Mouse (Mus musculus): ENCODE data around the gene Itgb1. TPM values are rescaled to one million over a fixed set of nuclear protein-coding genes. Genes with fewer than 3 reads are reported as not detected.

The Itgb1 gene
- total and polyA plus RNA-seq, 3 experiments, result 53.8 to 315 (median 215) TPM

GRCm38 (mm10) chr8:128696701-128697397, 11.4 kb downstream of the Itgb1 start:
- Histone ChIP-seq H3K27me3 (ENCODE audit: insufficient read depth, low read length) (no peaks in the 10 kb centered on the region), H3K4me3 (ENCODE audit: low read depth, low read length) (no peak overlapping the region; the same call in 1 of the 2 replicates), H3K4me1 (ENCODE audit: insufficient read depth, low read depth, low read length) (peaks cover 67% of the 10 kb centered on the region), H3K9me3 (replicated peaks) (no peaks in the 10 kb centered on the region), H3K36me3 (replicated peaks) (peaks cover 18% of the 10 kb centered on the region)
- DNase-seq (ENCODE audit: low spot score), result no peak
- peak; percentile 79 for ATAC-seq (ENCODE audit: extremely low read depth, insufficient number of reproducible peaks, low FRiP score, poor library complexity, severe bottlenecking)
- TF ChIP-seq GATA2 (IDR thresholded peaks at IDR 0.05; ENCODE audit: borderline replicate concordance, low read depth, low read length) (no peak), CTCF (IDR thresholded peaks at IDR 0.05; ENCODE audit: low read depth, low read length) (no peak), TAL1 (conservative IDR thresholded peaks at IDR 0.05; ENCODE audit: low read depth, low read length) (peak; percentile 40)

GRCm38 (mm10) chr8:128697945-128698344, 12.5 kb downstream of the Itgb1 start:
- Histone ChIP-seq H3K4me1 (ENCODE audit: insufficient read depth, low read depth, low read length) (peaks cover 64% of the 10 kb centered on the region), H3K27me3 (ENCODE audit: insufficient read depth, low read length) (no peaks in the 10 kb centered on the region), H3K36me3 (replicated peaks) (peaks cover 17% of the 10 kb centered on the region), H3K4me3 (ENCODE audit: low read depth, low read length) (no peak overlapping the region; the same call in 1 of the 2 replicates), H3K9me3 (replicated peaks) (no peaks in the 10 kb centered on the region)
- no peak for TF ChIP-seq TAL1 (conservative IDR thresholded peaks at IDR 0.05; ENCODE audit: low read depth, low read length)
- TF ChIP-seq GATA1 (IDR thresholded peaks at IDR 0.05; ENCODE audit: borderline replicate concordance, low read length), result no peak
- TF ChIP-seq GATA2 (IDR thresholded peaks at IDR 0.05; ENCODE audit: borderline replicate concordance, low read depth, low read length), result no peak
- TF ChIP-seq POLR2AphosphoS5 (IDR thresholded peaks at IDR 0.05; ENCODE audit: insufficient replicate concordance, low read depth, low read length), result no peak
- ATAC-seq (ENCODE audit: extremely low read depth, insufficient number of reproducible peaks, low FRiP score, poor library complexity, severe bottlenecking) (no peak), DNase-seq (ENCODE audit: low spot score) (no peak)

- TF ChIP-seq POLR2AphosphoS5 (IDR thresholded peaks at IDR 0.05; ENCODE audit: insufficient replicate concordance, low read depth, low read length), result no peak
- TF ChIP-seq TAL1 (conservative IDR thresholded peaks at IDR 0.05; ENCODE audit: low read depth, low read length), result no peak
- no peak for TF ChIP-seq GATA1 (IDR thresholded peaks at IDR 0.05; ENCODE audit: borderline replicate concordance, low read length)
- no peak for TF ChIP-seq CTCF (IDR thresholded peaks at IDR 0.05; ENCODE audit: low read depth, low read length)
- TF ChIP-seq GATA2 (IDR thresholded peaks at IDR 0.05; ENCODE audit: borderline replicate concordance, low read depth, low read length), result no peak
- H3K4me1 ChIP-seq (ENCODE audit: insufficient read depth, low read depth, low read length), result peaks cover 42% of the 10 kb centered on the region
- H3K4me3 ChIP-seq (ENCODE audit: low read depth, low read length), result no peak overlapping the region
- H3K27me3 ChIP-seq (ENCODE audit: insufficient read depth, low read length), result no peaks in the 10 kb centered on the region
- ATAC-seq (ENCODE audit: extremely low read depth, insufficient number of reproducible peaks, low FRiP score, poor library complexity, severe bottlenecking), result no peak
- no peaks in the 10 kb centered on the region for H3K9me3 ChIP-seq (replicated peaks)
- no peak for DNase-seq (ENCODE audit: low spot score)
- peaks cover 50% of the 10 kb centered on the region for H3K36me3 ChIP-seq (replicated peaks)
Observed at GRCm38 (mm10) chr8:128704376-128704775, 18.9 kb downstream of the Itgb1 start.

DNA sequence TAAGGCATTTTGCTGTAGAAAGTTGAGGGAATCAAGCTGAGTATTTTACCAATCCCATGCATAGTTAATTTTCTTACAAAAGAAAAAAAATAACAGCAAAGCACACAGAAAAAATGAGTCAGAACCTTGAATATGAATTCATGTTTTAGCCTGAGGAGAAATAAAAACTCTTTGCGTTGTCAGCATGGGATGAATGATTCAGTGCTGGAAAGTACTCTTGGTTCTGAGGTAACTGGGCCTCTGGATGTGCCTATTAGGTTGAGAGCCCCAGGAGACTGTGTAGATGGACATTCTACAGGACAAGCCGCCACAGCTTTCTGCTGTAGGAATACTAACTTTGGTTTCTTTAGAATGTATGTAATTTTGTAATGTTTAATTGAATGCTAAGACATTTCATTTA, 19.4 kb downstream of the Itgb1 start:
- peaks cover 51% of the 10 kb centered on the region for H3K36me3 ChIP-seq (replicated peaks)
- DNase-seq (ENCODE audit: low spot score) (no peak), ATAC-seq (ENCODE audit: extremely low read depth, insufficient number of reproducible peaks, low FRiP score, poor library complexity, severe bottlenecking) (no peak)
- H3K9me3 ChIP-seq (replicated peaks), result no peaks in the 10 kb centered on the region
- TF ChIP-seq TAL1 (conservative IDR thresholded peaks at IDR 0.05; ENCODE audit: low read depth, low read length), result no peak
- no peak for TF ChIP-seq POLR2AphosphoS5 (IDR thresholded peaks at IDR 0.05; ENCODE audit: insufficient replicate concordance, low read depth, low read length)
- TF ChIP-seq GATA1 (IDR thresholded peaks at IDR 0.05; ENCODE audit: borderline replicate concordance, low read length), result no peak
- TF ChIP-seq CTCF (IDR thresholded peaks at IDR 0.05; ENCODE audit: low read depth, low read length), result no peak
- no peak for TF ChIP-seq GATA2 (IDR thresholded peaks at IDR 0.05; ENCODE audit: borderline replicate concordance, low read depth, low read length)
- peaks cover 38% of the 10 kb centered on the region for H3K4me1 ChIP-seq (ENCODE audit: insufficient read depth, low read depth, low read length)
- no peaks in the 10 kb centered on the region for H3K27me3 ChIP-seq (ENCODE audit: insufficient read depth, low read length)
- H3K4me3 ChIP-seq (ENCODE audit: low read depth, low read length), result no peak overlapping the region

GRCm38 (mm10) chr8:128709261-128709660, 23.8 kb downstream of the Itgb1 start:
- Histone ChIP-seq H3K4me1 (ENCODE audit: insufficient read depth, low read depth, low read length) (peaks cover 22% of the 10 kb centered on the region; the same call in 1 of the 2 replicates), H3K9me3 (replicated peaks) (no peaks in the 10 kb centered on the region), H3K4me3 (ENCODE audit: low read depth, low read length) (no peak overlapping the region), H3K36me3 (replicated peaks) (peaks cover 79% of the 10 kb centered on the region), H3K27me3 (ENCODE audit: insufficient read depth, low read length) (no peaks in the 10 kb centered on the region)
- DNase-seq (ENCODE audit: low spot score) (no peak), ATAC-seq (ENCODE audit: extremely low read depth, insufficient number of reproducible peaks, low FRiP score, poor library complexity, severe bottlenecking) (peak; percentile 72)
- TF ChIP-seq POLR2AphosphoS5 (IDR thresholded peaks at IDR 0.05; ENCODE audit: insufficient replicate concordance, low read depth, low read length) (no peak), GATA1 (IDR thresholded peaks at IDR 0.05; ENCODE audit: borderline replicate concordance, low read length) (no peak), CTCF (IDR thresholded peaks at IDR 0.05; ENCODE audit: low read depth, low read length) (peak; percentile 68)

GRCm38 (mm10) chr8:128716184-128716583, 30.7 kb downstream of the Itgb1 start:
- Histone ChIP-seq H3K4me3 (ENCODE audit: low read depth, low read length) (no peak overlapping the region), H3K36me3 (replicated peaks) (peaks cover 89% of the 10 kb centered on the region), H3K9me3 (replicated peaks) (no peaks in the 10 kb centered on the region), H3K27me3 (ENCODE audit: insufficient read depth, low read length) (no peaks in the 10 kb centered on the region), H3K4me1 (ENCODE audit: insufficient read depth, low read depth, low read length) (peaks cover 9% of the 10 kb centered on the region; the same call in 1 of the 2 replicates)
- ATAC-seq (ENCODE audit: extremely low read depth, insufficient number of reproducible peaks, low FRiP score, poor library complexity, severe bottlenecking), result no peak
- TF ChIP-seq GATA1 (IDR thresholded peaks at IDR 0.05; ENCODE audit: borderline replicate concordance, low read length) (no peak), CTCF (IDR thresholded peaks at IDR 0.05; ENCODE audit: low read depth, low read length) (no peak), GATA2 (IDR thresholded peaks at IDR 0.05; ENCODE audit: borderline replicate concordance, low read depth, low read length) (no peak), TAL1 (conservative IDR thresholded peaks at IDR 0.05; ENCODE audit: low read depth, low read length) (no peak), POLR2AphosphoS5 (IDR thresholded peaks at IDR 0.05; ENCODE audit: insufficient replicate concordance, low read depth, low read length) (no peak)
- DNase-seq (ENCODE audit: low spot score), result no peak
